Mouse (Mus musculus) G1E (cell line): Measurements from ENCODE around the gene Ttc7. TPM values are rescaled to one million over a fixed set of nuclear protein-coding genes. Genes with fewer than 3 reads are reported as not detected.
A peak's percentile ranks its signal among the peaks of the same experiment; 100 is the strongest.

Source experiments
- ATAC-seq: 2 replicates; pipeline ENCODE4 v1.8.0; 2016; ENCODE audit warnings: mild to moderate bottlenecking; ENCODE audit not compliant: insufficient number of reproducible peaks, poor library complexity, low FRiP score, severe bottlenecking; ENCODE audit errors: extremely low read depth
- DNase-seq: peaks from one replicate; pipeline ENCODE4 v3.0.0; 2012; ENCODE audit warnings: low spot score
- H3K27me3 ChIP-seq: 2 replicates; pipeline ENCODE4 v1.6.1; 2012; ENCODE audit warnings: mild to moderate bottlenecking, low read length, inconsistent platforms; ENCODE audit not compliant: insufficient read depth
- H3K36me3 ChIP-seq: replicated peaks from 2 replicates; pipeline ENCODE3; 2012; ENCODE audit warnings: mild to moderate bottlenecking, inconsistent platforms
- H3K4me1 ChIP-seq: 2 replicates; pipeline ENCODE4 v1.6.1; 2012; ENCODE audit warnings: low read depth, low read length, inconsistent platforms, mixed read lengths; ENCODE audit not compliant: insufficient read depth
- H3K4me3 ChIP-seq: 2 replicates; pipeline ENCODE4 v1.5.1; 2012; ENCODE audit warnings: low read depth, mild to moderate bottlenecking, inconsistent platforms, low read length, moderate library complexity, mixed read lengths
- H3K9me3 ChIP-seq: replicated peaks from 2 replicates; pipeline ENCODE4 v1.6.1; 2012; ENCODE audit warnings: inconsistent platforms
- CTCF ChIP-seq: IDR thresholded peaks from 2 replicates; pipeline ENCODE4 v1.5.1; 2012; ENCODE audit warnings: low read depth, low read length, inconsistent platforms, mixed read lengths
- GATA1 ChIP-seq: IDR thresholded peaks from 2 replicates; pipeline ENCODE4 v1.6.1; 2012; ENCODE audit warnings: borderline replicate concordance, low read length, inconsistent platforms, mixed read lengths
- GATA2 ChIP-seq: IDR thresholded peaks from 2 replicates; pipeline ENCODE4 v1.6.1; 2012; ENCODE audit warnings: low read depth, low read length, inconsistent platforms, borderline replicate concordance
- POLR2AphosphoS5 ChIP-seq: IDR thresholded peaks from 2 replicates; pipeline ENCODE4 v1.6.1; 2012; ENCODE audit warnings: low read depth, low read length, inconsistent platforms; ENCODE audit not compliant: insufficient replicate concordance
- TAL1 ChIP-seq: conservative IDR thresholded peaks from 2 replicates; pipeline ENCODE4 v1.6.1; 2012; ENCODE audit warnings: low read depth, low read length, inconsistent platforms, mixed read lengths
- polyA plus RNA-seq: library from polyadenylated mRNA; stranded (reverse); fragments of >175 nt; gene quantifications from 2 replicates; pipeline ENCODE4 v1.2.3, GENCODE M21; 2012
- total RNA-seq, 2 experiments: library from RNA; stranded (forward) in 1 of 2; stranded (reverse) in 1 of 2; fragments of 200-1000 nt in 1 of 2; fragments of >200 nt in 1 of 2; fragmentation: Nextera tagmentation in 1 of 2; gene quantifications; 2 replicates each; pipeline ENCODE4 v1.2.3; 2014 to 2017

The Ttc7 gene
- total and polyA plus RNA-seq, 3 experiments, result 19.6 to 43.5 (median 34.8) TPM

GRCm38 (mm10) chr17:87312351-87312750 is 29.7 kb downstream of the Ttc7 start:
- H3K9me3 ChIP-seq, result no peaks in the 10 kb centered on the region
- no peak overlapping the region for H3K4me3 ChIP-seq
- TF ChIP-seq CTCF (no peak), TAL1 (no peak), POLR2AphosphoS5 (no peak), GATA1 (no peak), GATA2 (no peak)
- peaks cover 98% of the 10 kb centered on the region for H3K36me3 ChIP-seq
- no peaks in the 10 kb centered on the region for H3K27me3 ChIP-seq
- DNase-seq (no peak), ATAC-seq (no peak)
- H3K4me1 ChIP-seq, result peaks cover 16% of the 10 kb centered on the region

- no peaks in the 10 kb centered on the region for H3K9me3 ChIP-seq
- DNase-seq (no peak), ATAC-seq (no peak)
- H3K4me1 ChIP-seq, result peaks cover 16% of the 10 kb centered on the region
- no peaks in the 10 kb centered on the region for H3K27me3 ChIP-seq
- peaks cover 97% of the 10 kb centered on the region for H3K36me3 ChIP-seq
- no peak overlapping the region for H3K4me3 ChIP-seq
- TF ChIP-seq TAL1 (no peak), GATA2 (no peak), POLR2AphosphoS5 (no peak), GATA1 (no peak), CTCF (no peak)
These were observed 30.5 kb downstream of the Ttc7 start for GRCm38 (mm10) chr17:87312924-87313870.

GRCm38 (mm10) chr17:87314121-87314520 is 31.4 kb downstream of the Ttc7 start:
- H3K9me3 ChIP-seq, result no peaks in the 10 kb centered on the region
- H3K27me3 ChIP-seq, result no peaks in the 10 kb centered on the region
- H3K4me1 ChIP-seq, result peaks cover 16% of the 10 kb centered on the region
- ATAC-seq (no peak), DNase-seq (no peak)
- H3K36me3 ChIP-seq, result peaks cover 91% of the 10 kb centered on the region
- H3K4me3 ChIP-seq, result no peak overlapping the region
- TF ChIP-seq TAL1 (no peak), CTCF (no peak), POLR2AphosphoS5 (no peak), GATA1 (no peak), GATA2 (no peak)

- DNase-seq (no peak), ATAC-seq (peak; percentile 57; the same call in 1 of the 2 replicates)
- Histone ChIP-seq H3K4me1 (peaks cover 16% of the 10 kb centered on the region), H3K27me3 (no peaks in the 10 kb centered on the region), H3K36me3 (peaks cover 87% of the 10 kb centered on the region), H3K9me3 (no peaks in the 10 kb centered on the region), H3K4me3 (no peak overlapping the region)
- TF ChIP-seq TAL1 (no peak), GATA1 (no peak), GATA2 (no peak), POLR2AphosphoS5 (no peak), CTCF (no peak)
These were observed 31.9 kb downstream of the Ttc7 start for GRCm38 (mm10) chr17:87314530-87314946.

GRCm38 (mm10) chr17:87315021-87315531 is 32.4 kb downstream of the Ttc7 start:
- Histone ChIP-seq H3K4me1 (peaks cover 16% of the 10 kb centered on the region), H3K36me3 (peaks cover 87% of the 10 kb centered on the region), H3K9me3 (no peaks in the 10 kb centered on the region), H3K27me3 (no peaks in the 10 kb centered on the region), H3K4me3 (no peak overlapping the region; the same call in 1 of the 2 replicates)
- ATAC-seq (peak; percentile 78), DNase-seq (peak; percentile 69)
- TF ChIP-seq CTCF (peak; percentile 46), GATA2 (no peak)

- Histone ChIP-seq H3K9me3 (no peaks in the 10 kb centered on the region), H3K36me3 (peaks cover 88% of the 10 kb centered on the region), H3K4me1 (peaks cover 16% of the 10 kb centered on the region), H3K4me3 (no peak overlapping the region), H3K27me3 (no peaks in the 10 kb centered on the region)
- no peak for ATAC-seq
- TF ChIP-seq CTCF (no peak), POLR2AphosphoS5 (no peak), TAL1 (no peak), GATA1 (no peak), GATA2 (no peak)
- no peak for DNase-seq
These were observed 33.4 kb downstream of the Ttc7 start for GRCm38 (mm10) chr17:87315891-87316763.
